Mouse (Mus musculus) liver, postnatal 0 days (tissue): ENCODE results near the gene Bach1. TPM values are rescaled to one million over a fixed set of nuclear protein-coding genes. Genes with fewer than 3 reads are reported as not detected.

Experiments
- ATAC-seq: fragments of 200-750 bp; cut with Nextera tagmentation; 2 replicates; pipeline ENCODE4 v1.8.0; 2017; ENCODE audit warnings: mild to moderate bottlenecking, moderate library complexity
- DNase-seq: peaks from one replicate; pipeline ENCODE4 v3.0.0-alpha.2; 2016
- H3K27ac ChIP-seq: fragments of 300-500 bp; sonication (generic); 2 replicates; pipeline ENCODE4 v1.5.1; 2014; ENCODE audit warnings: antibody characterized with exemption, moderate library complexity, mild to moderate bottlenecking, low read depth
- H3K27me3 ChIP-seq: fragments of 300-500 bp; sonication (generic); 2 replicates; pipeline ENCODE4 v1.6.1; 2014; ENCODE audit warnings: low read length, control low read depth, mixed read lengths; ENCODE audit not compliant: insufficient read depth
- H3K36me3 ChIP-seq: fragments of 300-500 bp; sonication (generic); replicated peaks from 2 replicates; pipeline ENCODE4 v1.6.1; 2014; ENCODE audit warnings: mild to moderate bottlenecking, control low read depth, low read length, moderate library complexity, mixed read lengths; ENCODE audit not compliant: insufficient read depth
- H3K4me1 ChIP-seq: fragments of 300-500 bp; sonication (generic); 2 replicates; pipeline ENCODE4 v1.6.1; 2014; ENCODE audit warnings: antibody characterized with exemption, mild to moderate bottlenecking, control low read depth; ENCODE audit not compliant: insufficient read depth
- H3K4me2 ChIP-seq: fragments of 300-500 bp; sonication (generic); 2 replicates; pipeline ENCODE4 v1.6.1; 2014; ENCODE audit warnings: low read depth, mild to moderate bottlenecking, low read length, moderate library complexity, mixed read lengths
- H3K4me3 ChIP-seq: fragments of 300-500 bp; sonication (generic); 2 replicates; pipeline ENCODE4 v1.5.1; 2014; ENCODE audit warnings: low read depth, low read length
- H3K9ac ChIP-seq: fragments of 300-500 bp; sonication (generic); replicated peaks from 2 replicates; pipeline ENCODE4 v1.6.1; 2014; ENCODE audit warnings: mild to moderate bottlenecking, moderate library complexity
- H3K9me3 ChIP-seq: fragments of 300-500 bp; sonication (generic); 2 replicates; pipeline ENCODE4 v1.6.1; 2016; ENCODE audit warnings: mild to moderate bottlenecking, control low read depth, low read length, mixed read lengths
- CTCF ChIP-seq: sonication (generic); IDR thresholded peaks from 2 replicates; pipeline ENCODE4 v1.5.1; 2016; ENCODE audit warnings: antibody characterized with exemption, low read depth
- EP300 ChIP-seq: IDR thresholded peaks from 2 replicates; pipeline ENCODE4 v1.6.1; 2016; ENCODE audit warnings: antibody characterized with exemption, low read depth, mild to moderate bottlenecking
- WGBS: fragments of 180-500 bp; shearing (Covaris S2); extraction: QIAGEN DNeasy Blood & Tissue Kit; methylation state at CpG from one replicate; pipeline ENCODE4 v1.1.7; 2014; ENCODE audit not compliant: insufficient replicate concordance; 5-methylcytosine and 5-hydroxymethylcytosine counted together
- polyA plus RNA-seq: library from polyadenylated mRNA; unstranded; fragments of >200 nt; fragmentation: Nextera tagmentation; extraction: Ambion mirVana; gene quantifications from 2 replicates; pipeline ENCODE4 v1.2.1, GENCODE M21; 2015

Bach1 gene
- polyA plus RNA-seq, 1 experiment from 2014 or later: 5.9 TPM

- Histone ChIP-seq H3K9me3 (no peaks in the 10 kb centered on the region), H3K4me1 (peaks cover 9% of the 10 kb centered on the region), H3K36me3 (no peaks in the 10 kb centered on the region), H3K4me3 (no peak overlapping the region), H3K4me2 (no peak overlapping the region), H3K9ac (no peak overlapping the region), H3K27ac (no peak overlapping the region), H3K27me3 (no peaks in the 10 kb centered on the region)
- DNase-seq (no peak), ATAC-seq (no peak)
- WGBS: 74% methylated on average over 19 of the region's 19 CpGs
- no peak for TF ChIP-seq CTCF
- no peak for TF ChIP-seq EP300
Measured at GRCm38 (mm10) chr16:87665752-87666619, 32.8 kb upstream of the Bach1 start.

GRCm38 (mm10) chr16:87666620-87667004 is 32.1 kb upstream of the Bach1 start:
- TF ChIP-seq EP300: no peak
- TF ChIP-seq CTCF: no peak
- 70% methylated on average over 4 of the region's 4 CpGs for WGBS
- DNase-seq (no peak), ATAC-seq (no peak)
- no peak overlapping the region for H3K27ac ChIP-seq
- no peak overlapping the region for H3K4me3 ChIP-seq
- H3K4me2 ChIP-seq: no peak overlapping the region
- no peaks in the 10 kb centered on the region for H3K27me3 ChIP-seq
- peaks cover 4% of the 10 kb centered on the region for H3K4me1 ChIP-seq
- no peaks in the 10 kb centered on the region for H3K36me3 ChIP-seq
- H3K9me3 ChIP-seq: no peaks in the 10 kb centered on the region
- H3K9ac ChIP-seq: no peak overlapping the region

DNA sequence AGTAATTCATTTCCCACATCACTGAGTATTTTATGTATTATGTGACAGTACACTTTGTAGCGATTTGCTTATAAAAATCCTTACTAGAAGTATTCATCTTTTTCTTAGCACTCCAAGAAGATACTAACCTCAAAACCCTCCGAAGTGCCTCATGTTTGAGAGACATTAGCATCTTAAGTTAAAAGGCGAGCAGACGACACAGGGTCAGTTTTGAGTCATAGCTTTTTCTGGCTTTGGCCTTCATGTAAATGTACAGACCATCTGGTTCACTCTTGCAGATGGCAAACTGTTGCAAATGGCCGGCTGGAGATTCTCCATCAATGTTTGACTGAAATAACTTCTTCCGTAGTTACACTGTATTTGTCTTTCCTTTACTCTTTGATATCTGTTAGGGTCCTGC is 30.7 kb upstream of the Bach1 start:
- Histone ChIP-seq H3K27me3 (no peaks in the 10 kb centered on the region), H3K9ac (no peak overlapping the region), H3K36me3 (no peaks in the 10 kb centered on the region), H3K9me3 (no peaks in the 10 kb centered on the region), H3K27ac (no peak overlapping the region), H3K4me3 (no peak overlapping the region), H3K4me1 (no peaks in the 10 kb centered on the region), H3K4me2 (no peak overlapping the region)
- TF ChIP-seq CTCF (no peak), EP300 (no peak)
- WGBS: 79% methylated on average over 6 of the region's 6 CpGs
- DNase-seq (no peak), ATAC-seq (no peak)

DNA sequence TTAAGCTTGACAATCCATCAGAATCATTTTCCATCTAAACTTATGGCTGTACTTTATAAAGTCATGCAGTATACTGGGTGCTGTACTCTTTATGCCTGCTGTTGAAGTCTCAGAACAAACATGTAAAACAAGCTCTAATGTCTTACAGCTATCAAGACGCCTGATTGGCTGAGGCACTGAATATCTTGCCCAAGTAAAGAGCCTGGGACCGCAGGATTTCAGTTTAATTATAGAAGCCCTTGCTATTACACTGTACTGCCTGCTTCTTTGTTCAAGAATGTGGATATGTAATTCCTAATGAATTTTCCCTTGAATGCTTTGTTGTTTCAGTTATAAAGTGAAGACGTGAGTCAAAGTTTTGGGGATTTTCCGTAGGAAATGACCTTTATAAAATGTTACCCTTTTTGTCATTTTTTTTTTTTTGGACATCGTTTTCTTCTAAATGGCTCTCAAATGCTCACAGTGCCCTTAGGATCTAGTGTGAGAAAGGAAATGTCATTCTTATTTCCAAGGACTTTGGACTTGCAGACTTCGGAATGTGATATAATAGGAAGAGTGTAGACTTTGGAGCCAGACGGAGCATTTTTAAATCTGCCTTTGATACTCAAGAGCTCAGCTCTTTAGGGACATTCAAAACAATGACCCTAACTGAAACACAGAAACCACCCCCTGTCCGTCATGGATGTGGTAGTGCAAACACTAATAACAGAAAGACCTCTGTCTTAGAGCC is 28.5 kb upstream of the Bach1 start:
- Histone ChIP-seq H3K4me2 (no peak overlapping the region), H3K27ac (no peak overlapping the region), H3K9me3 (no peaks in the 10 kb centered on the region), H3K36me3 (no peaks in the 10 kb centered on the region), H3K4me1 (no peaks in the 10 kb centered on the region), H3K27me3 (no peaks in the 10 kb centered on the region), H3K4me3 (no peak overlapping the region), H3K9ac (no peak overlapping the region)
- ATAC-seq: no peak
- DNase-seq: no peak
- 74% methylated on average over 8 of the region's 8 CpGs for WGBS
- TF ChIP-seq EP300 (no peak), CTCF (no peak)

GRCm38 (mm10) chr16:87670821-87671165 is 28.0 kb upstream of the Bach1 start:
- TF ChIP-seq CTCF (no peak), EP300 (no peak)
- Histone ChIP-seq H3K4me1 (0 out of 2 replicates have a peak, but pooled peaks cover 2% of the 10 kb centered on the region), H3K9ac (no peak overlapping the region), H3K9me3 (no peaks in the 10 kb centered on the region), H3K27ac (no peak overlapping the region), H3K27me3 (no peaks in the 10 kb centered on the region), H3K4me2 (no peak overlapping the region), H3K4me3 (no peak overlapping the region), H3K36me3 (no peaks in the 10 kb centered on the region)
- ATAC-seq (no peak), DNase-seq (no peak)
- 83% methylated on average over 9 of the region's 9 CpGs for WGBS

DNA sequence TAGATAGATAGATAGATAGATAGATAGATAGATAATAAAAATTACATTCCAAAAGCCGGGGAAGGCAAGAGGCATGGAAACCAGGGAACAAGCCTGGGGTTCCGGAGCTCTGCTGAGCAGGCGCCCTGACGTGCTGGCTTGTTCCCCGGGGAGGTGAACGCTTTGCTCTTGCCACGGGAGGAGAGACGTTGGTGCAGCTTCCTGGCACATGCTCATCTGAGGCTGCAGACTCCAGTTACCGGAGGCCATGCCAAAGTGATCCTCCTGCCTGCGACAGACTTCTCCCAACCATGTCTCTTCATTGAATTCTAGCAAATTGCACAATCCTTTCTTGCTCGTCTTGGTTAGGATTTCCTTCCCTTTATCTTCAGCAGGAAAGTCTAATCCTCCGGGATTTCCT is 27.4 kb upstream of the Bach1 start:
- Histone ChIP-seq H3K4me2 (no peak overlapping the region), H3K9me3 (no peaks in the 10 kb centered on the region), H3K27me3 (no peaks in the 10 kb centered on the region), H3K27ac (no peak overlapping the region), H3K4me1 (0 out of 2 replicates have a peak, but pooled peaks cover 2% of the 10 kb centered on the region), H3K9ac (no peak overlapping the region), H3K36me3 (no peaks in the 10 kb centered on the region), H3K4me3 (no peak overlapping the region)
- WGBS: 47% methylated on average over 12 of the region's 12 CpGs
- TF ChIP-seq CTCF (no peak), EP300 (no peak)
- ATAC-seq (no peak), DNase-seq (no peak)
